8 mouse cellular contexts compared by ENCODE assay signal in genomic region chr13:52928392-52928791, GRCm38 (mm10). TPM values are rescaled to one million over a fixed set of nuclear protein-coding genes. Genes with fewer than 3 reads are reported as not detected.
DNase-seq lines count a peak whose midpoint lies in the region; ATAC-seq lines count a peak whose summit lies in the region.

No protein-coding gene starts in this region.

- 60% methylated on average over 9 of the region's 9 CpGs for WGBS in heart, embryonic 11.5 days (ENCODE audit: insufficient replicate concordance)
- WGBS in embryonic facial prominence, embryonic 13.5 days, result 65% methylated on average over 9 of the region's 9 CpGs
- 79% methylated on average over 9 of the region's 9 CpGs for WGBS in limb, embryonic 11.5 days
- 61% methylated on average over 9 of the region's 9 CpGs for WGBS in stomach, embryonic 15.5 days

- DNase-seq in heart, adult 11 months, result no peak
- peak; percentile 51 for DNase-seq in 416B (ENCODE audit: low read depth)
- DNase-seq in limb, embryonic 11.5 days (ENCODE audit: low spot score), result no peak
- no peak for DNase-seq in adrenal gland, postnatal 4 days (ENCODE audit: low spot score in 2 of 2)
- DNase-seq in thymus, postnatal 36 days, result no peak

- H3K9me3 ChIP-seq in heart, embryonic 11.5 days (replicated peaks; ENCODE audit: control insufficient read depth, low read length), result no peaks in the 10 kb centered on the region
- H3K9me3 ChIP-seq in embryonic facial prominence, embryonic 13.5 days, result peaks cover 3% of the 10 kb centered on the region; the same call in 1 of the 2 replicates
- no peaks in the 10 kb centered on the region for H3K9me3 ChIP-seq in limb, embryonic 11.5 days (ENCODE audit: control insufficient read depth, low read length)
- H3K9me3 ChIP-seq in stomach, embryonic 15.5 days, result no peaks in the 10 kb centered on the region

- H3K36me3 ChIP-seq in heart, embryonic 11.5 days (ENCODE audit: control insufficient read depth, insufficient read depth, low read length), result no peaks in the 10 kb centered on the region
- H3K36me3 ChIP-seq in embryonic facial prominence, embryonic 13.5 days, result no peaks in the 10 kb centered on the region
- H3K36me3 ChIP-seq in limb, embryonic 11.5 days (ENCODE audit: control insufficient read depth, insufficient read depth, low read length), result no peaks in the 10 kb centered on the region
- H3K36me3 ChIP-seq in stomach, embryonic 15.5 days, result no peaks in the 10 kb centered on the region

- H3K4me1 ChIP-seq in heart, embryonic 11.5 days (ENCODE audit: control insufficient read depth, insufficient read depth, low read length), result peaks cover 15% of the 10 kb centered on the region
- peaks cover 25% of the 10 kb centered on the region for H3K4me1 ChIP-seq in embryonic facial prominence, embryonic 13.5 days
- H3K4me1 ChIP-seq in limb, embryonic 11.5 days (ENCODE audit: control insufficient read depth, insufficient read depth, low read length), result peaks cover 9% of the 10 kb centered on the region
- peaks cover 14% of the 10 kb centered on the region for H3K4me1 ChIP-seq in stomach, embryonic 15.5 days

- ATAC-seq in heart, embryonic 11.5 days (replicated peaks; ENCODE audit: insufficient number of reproducible peaks, low FRiP score, low TSS enrichment), result no peak
- no peak for ATAC-seq in embryonic facial prominence, embryonic 13.5 days (ENCODE audit: insufficient number of reproducible peaks, insufficient read depth, low FRiP score, low TSS enrichment, low read depth)
- ATAC-seq in limb, embryonic 11.5 days (ENCODE audit: insufficient number of reproducible peaks, low FRiP score, low TSS enrichment, low read depth), result no peak
- no peak for ATAC-seq in stomach, embryonic 15.5 days (ENCODE audit: insufficient read depth, low FRiP score, low read depth)

- peak overlapping the region; percentile 78; the same call in 1 of the 2 replicates for H3K9ac ChIP-seq in heart, embryonic 11.5 days (ENCODE audit: low read depth, low read length)
- H3K9ac ChIP-seq in embryonic facial prominence, embryonic 13.5 days, result peak overlapping the region; percentile 82
- no peak overlapping the region for H3K9ac ChIP-seq in limb, embryonic 11.5 days (ENCODE audit: low read length)
- H3K9ac ChIP-seq in stomach, embryonic 15.5 days, result no peak overlapping the region

- H3K27ac ChIP-seq in heart, embryonic 11.5 days (ENCODE audit: low read depth, low read length), result no peak overlapping the region
- 0 out of 2 replicates have a peak overlapping the region, but pooled peaks have one; percentile 81 for H3K27ac ChIP-seq in embryonic facial prominence, embryonic 13.5 days
- H3K27ac ChIP-seq in limb, embryonic 11.5 days (replicated peaks; ENCODE audit: low read depth, low read length), result no peak overlapping the region
- H3K27ac ChIP-seq in stomach, embryonic 15.5 days, result no peak overlapping the region

- peak overlapping the region; percentile 77 for H3K4me3 ChIP-seq in heart, embryonic 11.5 days (ENCODE audit: low read depth, low read length)
- H3K4me3 ChIP-seq in embryonic facial prominence, embryonic 13.5 days, result peak overlapping the region; percentile 69
- peak overlapping the region; percentile 82 for H3K4me3 ChIP-seq in limb, embryonic 11.5 days (ENCODE audit: low read depth, low read length)
- H3K4me3 ChIP-seq in stomach, embryonic 15.5 days (replicated peaks), result peak overlapping the region; percentile 80

- H3K4me2 ChIP-seq in heart, embryonic 11.5 days, result peak overlapping the region; percentile 76
- H3K4me2 ChIP-seq in embryonic facial prominence, embryonic 13.5 days, result peak overlapping the region; percentile 70
- peak overlapping the region; percentile 68 for H3K4me2 ChIP-seq in limb, embryonic 11.5 days (ENCODE audit: low read depth, severe bottlenecking)
- peak overlapping the region; percentile 69 for H3K4me2 ChIP-seq in stomach, embryonic 15.5 days

- H3K27me3 ChIP-seq in heart, embryonic 11.5 days (ENCODE audit: control insufficient read depth, insufficient read depth, low read length), result no peaks in the 10 kb centered on the region
- no peaks in the 10 kb centered on the region for H3K27me3 ChIP-seq in embryonic facial prominence, embryonic 13.5 days
- H3K27me3 ChIP-seq in limb, embryonic 11.5 days (ENCODE audit: control insufficient read depth, insufficient read depth, low read length), result no peaks in the 10 kb centered on the region
- no peaks in the 10 kb centered on the region for H3K27me3 ChIP-seq in stomach, embryonic 15.5 days (replicated peaks)

RNA-seq across cellular contexts. Expression of gene Auh, which starts 1.1 kb away (rescaled TPM):
- 47.7 and 54.7 TPM in 2 replicates for polyA plus RNA-seq in heart, embryonic 11.5 days (2014; fragmentation: Nextera tagmentation; extraction: Ambion mirVana)
- 46.4 and 53.9 TPM in 2 replicates for polyA plus RNA-seq in embryonic facial prominence, embryonic 13.5 days (2015; fragmentation: Nextera tagmentation; extraction: Ambion mirVana)
- polyA plus RNA-seq in limb, embryonic 11.5 days (2014; fragmentation: Nextera tagmentation; extraction: Ambion mirVana), result 33.6 and 36.4 TPM in 2 replicates
- polyA plus RNA-seq in stomach, embryonic 15.5 days (2015; fragmentation: Nextera tagmentation; extraction: Ambion mirVana), result 43.9 and 44.4 TPM in 2 replicates
- total RNA-seq in adrenal gland, postnatal 4 days (2021), result 100 to 1,000 TPM; 101 TPM

RNA-seq across cellular contexts. Expression of gene Nfil3, which starts 52.5 kb away (rescaled TPM):
- 35.3 and 42.3 TPM in 2 replicates for polyA plus RNA-seq in heart, embryonic 11.5 days (2014; fragmentation: Nextera tagmentation; extraction: Ambion mirVana)
- 35.2 and 37.7 TPM in 2 replicates for polyA plus RNA-seq in embryonic facial prominence, embryonic 13.5 days (2015; fragmentation: Nextera tagmentation; extraction: Ambion mirVana)
- 29.4 and 31.3 TPM in 2 replicates for polyA plus RNA-seq in limb, embryonic 11.5 days (2014; fragmentation: Nextera tagmentation; extraction: Ambion mirVana)
- 30.1 and 32.3 TPM in 2 replicates for polyA plus RNA-seq in stomach, embryonic 15.5 days (2015; fragmentation: Nextera tagmentation; extraction: Ambion mirVana)
- 10 to 100 TPM; 27.2 to 29.3 TPM for total RNA-seq in adrenal gland, postnatal 4 days (2021)

Comparison
In these comparisons a context has a peak if more than half of its experiments do, and no peak if none do; other contexts are left out.
1. H3K9ac ChIP-seq: peak in heart, embryonic 11.5 days (single experiment) and embryonic facial prominence, embryonic 13.5 days (single experiment); none in limb, embryonic 11.5 days (single experiment) and stomach, embryonic 15.5 days (single experiment).
2. Peak in every context shown above with its lines, with median percentiles within 50 percentile points of each other: H3K4me2 ChIP-seq and H3K4me3 ChIP-seq.